Mouse (Mus musculus): ENCODE measurements at regions not wholly inside any gene's neighbourhood (a gene's known extent, or its start where the extent isn't known, plus 50 kb on each side); places are given as distances from the start of the nearest gene placed in this dataset.

GRCm38 (mm10) chr15:67048621-67049020 is 547.9 kb upstream of the Lrrc6 start:
- TF ChIP-seq POLR2A (IDR thresholded peaks at IDR 0.05; ENCODE audit: insufficient read depth, low read depth, low read length) (no peak), CTCF (IDR thresholded peaks at IDR 0.05; ENCODE audit: insufficient read depth, low read depth, low read length) (no peak)

Measured in olfactory bulb, adult 2 months (tissue).